Mouse (Mus musculus) stomach, postnatal 0 days (tissue): ENCODE measurements at regions not wholly inside any gene's neighbourhood (a gene's known extent, or its start where the extent isn't known, plus 50 kb on each side); places are given as distances from the start of the nearest gene placed in this dataset.
A peak's percentile ranks its signal among the peaks of the same experiment; 100 is the strongest.

Source experiments
- ATAC-seq: fragments of 200-750 bp; cut with Nextera tagmentation; 2 replicates; pipeline ENCODE4 v1.8.0; 2017; ENCODE audit not compliant: low FRiP score, low TSS enrichment
- DNase-seq: peaks from one replicate; pipeline ENCODE4 v3.0.0-alpha.2; 2016; ENCODE audit warnings: low spot score
- H3K27ac ChIP-seq: fragments of 300-500 bp; sonication (generic); replicated peaks from 2 replicates; pipeline ENCODE4 v1.5.1; 2014; ENCODE audit warnings: mild to moderate bottlenecking, control low read depth
- H3K27me3 ChIP-seq: fragments of 300-500 bp; sonication (generic); 2 replicates; pipeline ENCODE4 v1.6.1; 2014; ENCODE audit warnings: low read length; ENCODE audit not compliant: control insufficient read depth, insufficient read depth
- H3K36me3 ChIP-seq: fragments of 300-500 bp; sonication (generic); 2 replicates; pipeline ENCODE4 v1.6.1; 2014; ENCODE audit warnings: low read length, mixed read lengths; ENCODE audit not compliant: control insufficient read depth, insufficient read depth
- H3K4me1 ChIP-seq: fragments of 300-500 bp; sonication (generic); replicated peaks from 2 replicates; pipeline ENCODE4 v1.6.1; 2014; ENCODE audit warnings: antibody characterized with exemption; ENCODE audit not compliant: control insufficient read depth, insufficient read depth
- H3K4me2 ChIP-seq: fragments of 300-500 bp; sonication (generic); replicated peaks from 2 replicates; pipeline ENCODE4 v1.6.1; 2014; ENCODE audit warnings: low read depth, mild to moderate bottlenecking, control low read depth, moderate library complexity
- H3K4me3 ChIP-seq: fragments of 300-500 bp; sonication (generic); 2 replicates; pipeline ENCODE4 v1.5.1; 2014; ENCODE audit warnings: low read depth, low read length, control low read depth
- H3K9ac ChIP-seq: fragments of 300-500 bp; sonication (generic); 2 replicates; pipeline ENCODE4 v1.6.1; 2014; ENCODE audit warnings: mild to moderate bottlenecking, low read length, control low read depth, mixed read lengths
- H3K9me3 ChIP-seq: fragments of 300-500 bp; sonication (generic); 2 replicates; pipeline ENCODE4 v1.6.1; 2016; ENCODE audit warnings: low read length; ENCODE audit not compliant: control insufficient read depth
- CTCF ChIP-seq: IDR thresholded peaks from 2 replicates; pipeline ENCODE4 v1.5.1; 2016; ENCODE audit warnings: antibody characterized with exemption, low read depth, mild to moderate bottlenecking, moderate library complexity
- EP300 ChIP-seq: optimal IDR thresholded peaks from 2 replicates; pipeline ENCODE3; 2016; ENCODE audit warnings: antibody characterized with exemption
- WGBS: fragments of 180-500 bp; shearing (Covaris S2); extraction: QIAGEN DNeasy Blood & Tissue Kit; methylation state at CpG from one replicate; pipeline ENCODE4 v1.1.7; 2014; 5-methylcytosine and 5-hydroxymethylcytosine counted together

- no peaks in the 10 kb centered on the region for H3K9me3 ChIP-seq
- no peaks in the 10 kb centered on the region for H3K4me1 ChIP-seq
- H3K4me3 ChIP-seq: no peak overlapping the region
- 57% methylated on average over 4 of the region's 4 CpGs for WGBS
- no peak overlapping the region for H3K4me2 ChIP-seq
- H3K9ac ChIP-seq: no peak overlapping the region
- no peak for TF ChIP-seq EP300
- no peak for TF ChIP-seq CTCF
- DNase-seq: no peak
- H3K27me3 ChIP-seq: no peaks in the 10 kb centered on the region
- no peak overlapping the region for H3K27ac ChIP-seq
- no peak for ATAC-seq
- H3K36me3 ChIP-seq: no peaks in the 10 kb centered on the region
Observed at GRCm38 (mm10) chr9:87510683-87511082, 220.4 kb downstream of the Tbx18 start.

GRCm38 (mm10) chr9:87504673-87505385 lies 226.2 kb downstream of the Tbx18 start:
- 38% methylated on average over 10 of the region's 10 CpGs for WGBS
- Histone ChIP-seq H3K9ac (no peak overlapping the region), H3K27ac (no peak overlapping the region), H3K27me3 (no peaks in the 10 kb centered on the region), H3K36me3 (no peaks in the 10 kb centered on the region), H3K9me3 (no peaks in the 10 kb centered on the region), H3K4me3 (no peak overlapping the region), H3K4me2 (no peak overlapping the region), H3K4me1 (no peaks in the 10 kb centered on the region)
- no peak for ATAC-seq
- TF ChIP-seq EP300 (no peak), CTCF (no peak)
- DNase-seq: no peak

- 63% methylated on average over 3 of the region's 3 CpGs for WGBS
- no peaks in the 10 kb centered on the region for H3K36me3 ChIP-seq
- peak; percentile 51; the same call in 1 of the 2 replicates for ATAC-seq
Observed at GRCm38 (mm10) chr9:87464141-87464540, 208.8 kb upstream of the Cep162 start.

GRCm38 (mm10) chr9:87453261-87453660 lies 197.9 kb upstream of the Cep162 start:
- DNase-seq (no peak), ATAC-seq (no peak)
- TF ChIP-seq EP300: no peak
- TF ChIP-seq CTCF: no peak
- Histone ChIP-seq H3K27ac (no peak overlapping the region), H3K4me3 (no peak overlapping the region), H3K9ac (no peak overlapping the region), H3K4me2 (no peak overlapping the region), H3K36me3 (no peaks in the 10 kb centered on the region), H3K9me3 (no peaks in the 10 kb centered on the region), H3K4me1 (no peaks in the 10 kb centered on the region), H3K27me3 (no peaks in the 10 kb centered on the region)
- WGBS: 71% methylated on average over 2 of the region's 2 CpGs

More at GRCm38 (mm10) chr9:87464141-87464540, 208.8 kb upstream of the Cep162 start:
- no peak overlapping the region for H3K27ac ChIP-seq
- no peaks in the 10 kb centered on the region for H3K27me3 ChIP-seq
- no peaks in the 10 kb centered on the region for H3K9me3 ChIP-seq
- H3K9ac ChIP-seq: no peak overlapping the region
- H3K4me3 ChIP-seq: no peak overlapping the region
- no peak overlapping the region for H3K4me2 ChIP-seq
- H3K4me1 ChIP-seq: no peaks in the 10 kb centered on the region
- TF ChIP-seq EP300 (no peak), CTCF (no peak)
- DNase-seq: no peak

- Histone ChIP-seq H3K4me3 (no peak overlapping the region), H3K4me2 (no peak overlapping the region), H3K27me3 (no peaks in the 10 kb centered on the region), H3K9ac (no peak overlapping the region), H3K27ac (no peak overlapping the region), H3K4me1 (no peaks in the 10 kb centered on the region), H3K9me3 (no peaks in the 10 kb centered on the region), H3K36me3 (no peaks in the 10 kb centered on the region)
- TF ChIP-seq EP300: no peak
- TF ChIP-seq CTCF: no peak
- WGBS: 68% methylated on average over 2 of the region's 2 CpGs
- ATAC-seq (no peak), DNase-seq (no peak)
Observed at GRCm38 (mm10) chr9:87452571-87452970, 197.2 kb upstream of the Cep162 start.

- WGBS: 33% methylated on average over 10 of the region's 10 CpGs
- no peak for DNase-seq
Observed at GRCm38 (mm10) chr9:87443467-87444235, 188.3 kb upstream of the Cep162 start.

More at GRCm38 (mm10) chr9:87443467-87444235, 188.3 kb upstream of the Cep162 start:
- ATAC-seq: no peak
- H3K4me1 ChIP-seq: no peaks in the 10 kb centered on the region
- H3K27ac ChIP-seq: no peak overlapping the region
- no peak overlapping the region for H3K4me3 ChIP-seq
- H3K9ac ChIP-seq: no peak overlapping the region
- H3K4me2 ChIP-seq: no peak overlapping the region
- H3K27me3 ChIP-seq: no peaks in the 10 kb centered on the region
- no peaks in the 10 kb centered on the region for H3K9me3 ChIP-seq
- H3K36me3 ChIP-seq: no peaks in the 10 kb centered on the region
- no peak for TF ChIP-seq CTCF
- no peak for TF ChIP-seq EP300
